Mouse (Mus musculus) left cerebral cortex, postnatal 25 days (tissue): ENCODE measurements at regions not wholly inside any gene's neighbourhood (a gene's known extent, or its start where the extent isn't known, plus 50 kb on each side); places are given as distances from the start of the nearest gene placed in this dataset.

Experiments
- DNase-seq, 2 experiments: peaks; one replicate each; pipeline ENCODE4 v3.0.0; 2022; ENCODE audit warnings: low spot score in 2 of 2, mixed read lengths in 1 of 2
- intact Hi-C: fragments of 180-260 bp; cut with DNase I; formaldehyde crosslinking; loops from one replicate; pipeline ENCODE4 v1.15.1; 2025

DNA sequence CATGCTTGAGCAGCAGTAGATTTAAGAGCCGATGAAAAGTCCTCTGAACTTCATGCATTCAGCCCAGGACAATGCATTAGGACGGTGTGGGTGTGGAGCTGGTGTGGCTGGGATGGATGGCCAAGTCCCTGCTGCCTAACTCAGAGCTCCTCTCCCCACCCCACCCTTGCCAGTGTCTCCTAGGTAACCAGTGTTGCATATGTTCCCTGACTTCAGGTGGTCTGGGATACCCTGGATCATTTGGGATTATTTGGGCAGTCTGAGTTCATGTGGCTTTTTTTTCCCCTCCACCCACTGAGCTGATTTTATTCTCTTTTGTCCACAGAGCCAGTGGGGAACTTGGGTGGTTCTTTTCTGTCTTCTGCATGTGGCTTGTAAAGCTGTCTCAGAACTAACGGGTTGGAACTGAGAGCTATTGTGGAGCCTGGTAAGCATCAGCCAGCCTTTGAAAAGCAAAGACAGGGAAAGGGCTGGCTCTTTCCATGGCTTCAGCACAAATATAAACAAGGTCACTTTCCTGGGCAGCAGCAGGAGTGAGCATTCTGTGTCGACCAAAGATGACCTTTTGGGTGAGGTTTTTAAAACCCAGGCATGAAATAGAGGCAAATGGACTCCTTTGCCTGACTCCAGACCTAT, 205.1 kb upstream of the Bmp2 start:
- no peak for DNase-seq
- intact Hi-C loops = no loop called here

- no peak for DNase-seq
- intact Hi-C loops = no loop called here
Observed at GRCm38 (mm10) chr2:133351306-133351705, 200.7 kb upstream of the Bmp2 start.

DNA sequence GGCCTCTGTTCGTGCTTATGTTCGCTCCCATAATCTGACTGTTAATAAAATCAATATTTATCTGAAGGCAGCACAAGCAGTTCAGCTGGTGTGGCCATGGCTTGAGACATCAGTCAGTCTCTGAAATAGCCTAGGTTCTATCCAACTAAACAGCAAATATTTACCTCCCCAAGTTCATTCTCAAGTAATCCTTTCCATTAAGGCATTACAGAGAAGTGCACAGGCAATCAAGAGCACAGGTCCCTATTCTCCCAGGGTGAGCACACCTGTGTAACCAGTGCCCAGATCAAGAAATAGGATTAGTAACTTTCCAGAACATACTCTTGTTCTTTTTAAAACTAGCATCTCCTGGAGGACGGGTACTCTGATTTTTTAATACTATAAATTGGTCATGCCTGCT, 199.2 kb upstream of the Bmp2 start:
- intact Hi-C loops = no loop called here
- no peak for DNase-seq

- intact Hi-C loops = no loop called here
- no peak for DNase-seq
Observed at GRCm38 (mm10) chr2:133362693-133363443, 189.1 kb upstream of the Bmp2 start.

DNA sequence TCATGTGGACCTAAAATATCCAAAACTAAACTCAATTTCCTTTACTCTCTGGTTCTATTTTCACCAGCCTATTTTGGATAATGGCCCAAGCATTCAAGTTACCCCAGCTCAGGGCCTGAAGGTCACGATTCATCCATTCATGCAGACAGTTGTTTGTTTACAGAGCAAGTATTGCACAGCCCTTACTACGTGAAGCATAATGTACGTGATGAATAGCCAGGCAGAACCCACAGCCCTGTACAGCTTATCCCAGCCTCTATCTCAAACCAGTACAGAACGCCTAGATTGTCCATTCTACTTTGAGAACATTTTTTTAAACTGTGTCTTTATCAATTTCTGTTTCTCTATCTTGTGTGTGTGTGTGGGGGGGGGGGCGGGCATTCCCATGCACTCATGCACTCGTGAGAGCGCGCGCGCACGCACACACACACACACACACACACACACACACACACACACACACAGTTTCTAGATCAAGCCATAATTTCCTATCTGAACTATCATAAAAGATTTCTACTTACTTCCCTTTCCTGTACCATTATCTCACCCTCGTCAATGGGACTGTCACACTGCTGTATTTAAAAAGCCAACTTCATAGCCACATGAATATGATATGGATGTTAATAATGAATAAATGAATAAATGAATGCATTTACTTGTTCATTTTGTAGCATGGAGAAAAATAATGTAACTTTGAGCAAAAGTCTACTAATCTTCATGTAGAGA, 180.3 kb upstream of the Bmp2 start:
- no peak for DNase-seq
- intact Hi-C loops = no loop called here

- intact Hi-C loops = no loop called here
- no peak for DNase-seq
Observed at GRCm38 (mm10) chr2:133373543-133373942, 178.4 kb upstream of the Bmp2 start.

GRCm38 (mm10) chr2:133381054-133381453, 170.9 kb upstream of the Bmp2 start:
- peak; percentile 24 to 57 for DNase-seq
- intact Hi-C loops = loop anchor here (5.0 to 10.0 kb wide), 3 partner anchors 164 to 1101 kb away; no protein-coding TSS in a partner anchor

GRCm38 (mm10) chr2:133383135-133383920, 168.6 kb upstream of the Bmp2 start:
- DNase-seq = no peak
- intact Hi-C loops = loop anchor here (5.0 to 10.0 kb wide), 3 partner anchors 161 to 1099 kb away; no protein-coding TSS in a partner anchor

- DNase-seq = no peak
- intact Hi-C loops = loop anchor here (10.0 kb wide), 1 partner anchor 160 kb away; no protein-coding TSS in a partner anchor
Observed at GRCm38 (mm10) chr2:133385297-133385696, 166.7 kb upstream of the Bmp2 start.

GRCm38 (mm10) chr2:133387349-133387748, 164.6 kb upstream of the Bmp2 start:
- DNase-seq = no peak
- intact Hi-C loops = loop anchor here (10.0 kb wide), 1 partner anchor 157 kb away; no protein-coding TSS in a partner anchor

DNA sequence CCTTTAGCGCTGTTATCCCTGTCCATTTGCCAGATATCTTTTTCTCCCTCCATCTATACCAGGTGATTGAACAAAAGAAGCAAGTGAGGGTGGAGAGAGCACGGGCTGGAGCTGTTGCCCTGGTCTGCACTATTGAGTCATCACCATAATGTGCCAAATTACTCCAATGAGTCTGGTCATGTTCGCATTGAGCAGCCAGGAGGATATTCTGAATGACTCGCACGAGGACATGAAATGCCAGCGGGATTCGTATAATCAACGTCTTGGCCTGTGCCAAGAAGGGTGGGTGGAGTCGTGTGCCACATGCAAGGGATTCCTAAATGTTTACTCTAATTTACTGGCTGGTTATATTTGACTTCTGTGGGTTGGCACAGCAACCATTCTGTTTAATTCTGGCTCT, 159.7 kb upstream of the Bmp2 start:
- intact Hi-C loops = no loop called here
- peak in 1 of 2 experiments; percentile 24 for DNase-seq

DNA sequence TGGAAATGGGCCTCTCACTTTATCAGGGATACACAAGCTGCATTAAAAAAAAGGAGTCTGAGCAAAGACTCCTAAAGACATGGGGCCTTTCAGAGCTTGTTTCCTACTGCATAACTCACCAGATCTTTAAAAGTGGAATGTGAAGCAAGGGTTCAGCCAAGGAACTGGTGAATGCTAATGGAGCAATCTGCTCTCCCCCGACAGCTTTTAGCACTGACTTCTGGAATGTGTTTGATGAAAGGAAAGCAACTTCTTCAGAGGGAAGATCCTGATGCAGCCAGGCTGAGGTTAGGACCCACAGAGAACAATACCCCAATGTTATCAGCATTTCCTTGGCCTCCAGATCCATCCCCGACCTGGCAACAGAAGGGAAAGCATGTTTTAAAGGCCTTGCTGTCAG, 154.4 kb upstream of the Bmp2 start:
- intact Hi-C loops = no loop called here
- DNase-seq = no peak

- intact Hi-C loops = no loop called here
- no peak for DNase-seq
Observed at GRCm38 (mm10) chr2:133399059-133399690, 152.8 kb upstream of the Bmp2 start.

GRCm38 (mm10) chr2:133400963-133401362, 151.0 kb upstream of the Bmp2 start:
- DNase-seq = no peak
- intact Hi-C loops = no loop called here

DNA sequence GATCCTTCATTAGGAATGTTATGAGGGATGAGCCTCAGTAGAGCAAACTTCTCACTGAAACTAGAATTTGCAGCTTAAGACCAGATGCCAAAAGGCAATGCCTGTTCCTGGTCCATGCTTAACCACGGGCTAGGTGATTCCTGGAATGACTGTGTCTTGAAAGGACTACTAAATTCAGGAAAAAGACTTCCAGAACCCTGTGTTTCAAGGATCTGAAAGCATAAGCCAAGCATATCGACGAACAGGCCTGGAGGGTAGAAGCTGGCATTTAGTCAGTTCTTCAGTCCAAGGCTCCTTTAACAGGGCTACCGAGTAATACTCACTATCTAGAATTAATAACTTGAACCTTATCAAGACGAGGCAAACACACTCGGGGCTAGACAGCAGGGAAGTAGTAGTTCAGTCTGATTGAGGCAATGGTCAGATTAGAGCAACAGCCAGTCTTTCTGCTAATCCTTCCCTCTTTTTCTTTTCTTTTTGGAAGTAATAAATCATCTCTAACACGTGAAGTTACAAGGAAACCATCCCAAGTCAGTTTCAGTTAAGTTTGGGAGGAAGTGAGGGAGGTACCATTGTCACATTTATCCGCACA, 134.9 kb upstream of the Bmp2 start:
- no peak for DNase-seq
- intact Hi-C loops = no loop called here

- intact Hi-C loops = no loop called here
- DNase-seq = no peak
Observed at GRCm38 (mm10) chr2:133419686-133420303, 132.2 kb upstream of the Bmp2 start.

DNA sequence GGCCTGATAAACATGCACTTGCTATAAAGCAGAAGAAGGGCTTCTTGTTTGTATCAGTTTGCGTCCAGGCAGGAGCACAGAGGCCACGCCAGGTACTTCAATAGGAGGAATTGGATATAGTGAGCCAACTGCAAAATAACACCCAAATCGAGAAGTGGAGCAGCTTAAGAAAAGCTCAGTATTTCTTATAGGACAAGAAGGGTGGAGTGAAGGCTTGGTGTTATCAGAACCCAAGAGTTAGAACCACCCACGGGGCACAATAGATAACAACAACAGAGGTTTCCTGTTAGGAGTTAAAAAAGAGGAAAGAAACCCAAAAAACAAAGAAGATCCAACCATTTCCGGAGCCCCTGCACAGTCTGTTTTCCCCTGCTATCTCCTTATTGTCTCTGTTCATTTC, 126.4 kb upstream of the Bmp2 start:
- intact Hi-C loops = no loop called here
- no peak for DNase-seq

- intact Hi-C loops = no loop called here
Observed at GRCm38 (mm10) chr2:133427039-133427438, 124.9 kb upstream of the Bmp2 start.

More at GRCm38 (mm10) chr2:133427039-133427438, 124.9 kb upstream of the Bmp2 start:
- DNase-seq = no peak
